Mouse (Mus musculus): ENCODE measurements around the gene Pdlim3.

Gene Pdlim3

DNA sequence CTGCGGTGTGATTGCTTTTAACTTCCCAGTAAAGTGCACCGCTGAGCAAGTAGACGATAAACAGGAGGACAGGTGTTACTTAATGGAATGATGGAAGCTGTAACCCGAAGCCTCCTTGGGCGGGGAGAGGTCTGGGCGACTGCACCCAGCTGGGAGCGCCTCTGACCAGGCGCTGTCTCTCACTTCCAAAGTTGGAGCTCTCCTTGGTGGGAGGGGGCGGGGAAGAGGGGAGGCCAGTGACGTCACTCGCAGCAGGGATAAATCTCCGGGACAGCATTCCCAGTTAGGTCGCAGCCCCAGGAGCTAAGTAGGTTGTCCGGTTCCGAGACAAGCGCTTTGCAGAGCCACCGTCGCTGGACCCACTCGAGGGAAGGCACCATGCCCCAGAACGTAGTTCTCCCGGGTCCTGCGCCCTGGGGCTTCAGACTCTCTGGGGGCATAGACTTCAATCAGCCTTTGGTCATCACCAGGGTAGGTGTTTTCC is at the start of gene Pdlim3:
TSS of gene Pdlim3 (plus strand) at position 260 of the 484 bp plus-strand sequence.
- WGBS, result 3% methylated on average over 22 of the region's 22 CpGs

DNA sequence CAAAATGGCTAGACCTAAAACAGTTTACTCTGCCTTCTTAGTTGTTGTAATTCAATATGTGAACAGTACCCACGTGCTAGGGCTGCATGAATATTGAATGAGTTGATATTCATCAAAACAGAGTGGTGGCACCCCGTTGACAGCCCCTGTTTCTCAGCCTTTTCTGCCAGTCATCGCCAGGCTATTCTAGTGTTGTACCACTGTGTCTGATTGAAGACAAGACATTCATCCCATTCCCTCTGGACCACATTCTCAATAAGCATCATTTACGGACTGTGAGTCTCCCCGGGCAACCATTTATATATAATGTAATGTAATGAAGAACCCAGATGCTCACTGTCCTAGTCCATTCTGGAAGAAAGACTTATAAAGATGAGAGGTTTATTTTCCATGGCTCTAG is 42.0 kb upstream of the Pdlim3 start:
- WGBS, result 79% methylated on average over 5 of the region's 5 CpGs

DNA sequence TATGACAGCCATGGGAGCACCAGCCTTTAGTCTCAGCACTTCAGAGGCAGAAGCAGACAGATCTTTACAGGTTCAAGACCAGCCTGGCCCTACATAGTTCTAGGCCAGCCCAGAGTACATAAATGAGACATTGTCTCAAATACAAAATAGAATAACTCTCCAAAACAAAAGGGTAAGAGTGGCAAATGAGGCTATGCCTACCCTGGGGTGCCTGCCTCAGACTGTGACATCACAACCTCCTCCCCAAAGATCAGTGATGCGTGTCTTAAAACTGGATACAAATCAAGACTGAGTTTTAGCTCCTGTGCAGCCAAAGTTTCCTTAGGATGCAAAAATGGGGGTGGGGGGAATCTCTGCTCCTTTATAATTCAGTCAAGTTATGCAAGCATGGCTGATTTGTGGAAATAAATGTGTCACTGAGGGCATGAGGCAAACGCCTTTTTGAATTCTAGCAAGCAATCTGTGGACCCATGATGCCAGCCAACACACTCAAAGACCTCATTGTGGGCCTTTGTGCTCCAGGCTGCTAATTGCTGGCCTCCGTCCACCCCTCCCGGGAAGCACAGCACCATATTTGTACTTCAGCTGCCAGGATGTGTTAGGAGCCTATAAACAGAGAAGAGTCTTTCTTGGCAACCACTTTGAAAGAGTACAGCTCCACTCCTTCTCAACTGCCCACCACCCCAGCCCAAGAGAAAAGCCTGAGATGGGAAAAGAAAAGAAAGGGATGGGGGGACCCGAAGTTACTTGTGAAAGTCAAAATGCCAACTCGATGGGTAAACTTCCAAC is 41.0 kb upstream of the Pdlim3 start:
- WGBS, result 30% methylated on average over 6 of the region's 6 CpGs

DNA sequence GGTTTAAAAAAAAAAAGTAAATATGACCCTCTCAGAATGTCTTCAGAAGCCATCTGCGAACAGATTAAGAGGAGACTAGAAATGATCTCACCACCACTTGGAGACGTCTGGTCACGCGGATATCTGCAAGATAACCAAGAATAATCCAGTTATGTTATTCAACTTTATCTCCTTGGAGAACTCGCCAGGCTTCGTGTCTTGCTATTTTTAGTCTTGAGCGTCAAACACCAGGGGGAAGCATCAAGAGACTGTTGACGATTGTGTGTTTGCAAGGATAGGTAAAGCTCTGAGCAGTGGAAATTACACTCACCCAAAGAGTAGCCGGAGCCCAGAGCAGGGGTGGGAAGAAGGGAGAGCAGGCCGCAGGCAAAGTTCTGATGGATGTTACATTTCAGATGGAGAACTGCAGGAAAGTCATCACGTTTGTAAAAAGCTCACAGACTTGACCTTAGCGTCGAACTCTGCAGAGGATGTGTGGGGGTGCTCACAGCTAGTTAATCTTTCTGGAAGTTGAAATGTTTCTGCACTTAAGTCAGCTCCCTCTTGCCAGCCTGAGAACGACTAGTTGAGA is 40.3 kb upstream of the Pdlim3 start:
- 34% methylated on average over 14 of the region's 14 CpGs for WGBS

DNA sequence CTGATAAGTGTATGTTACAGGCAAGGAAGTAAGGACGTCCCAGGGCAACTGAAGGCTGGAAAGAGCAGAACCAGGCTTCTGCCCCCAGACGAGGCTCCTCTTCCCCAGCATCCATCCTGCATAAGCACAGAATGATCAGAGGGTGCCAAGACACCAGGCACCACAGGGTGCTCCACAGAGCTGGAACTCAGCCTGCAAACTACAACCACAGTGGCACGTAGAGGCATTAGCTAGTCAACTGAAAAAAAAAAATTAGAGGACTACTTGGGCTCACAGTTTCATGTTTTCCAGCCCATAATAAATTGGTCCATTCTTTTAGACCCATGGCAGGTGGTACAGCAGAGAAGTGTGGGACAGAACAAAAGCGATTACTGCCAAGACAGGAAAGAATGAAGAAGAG is 39.4 kb upstream of the Pdlim3 start:
- WGBS, result 78% methylated on average over 4 of the region's 4 CpGs

DNA sequence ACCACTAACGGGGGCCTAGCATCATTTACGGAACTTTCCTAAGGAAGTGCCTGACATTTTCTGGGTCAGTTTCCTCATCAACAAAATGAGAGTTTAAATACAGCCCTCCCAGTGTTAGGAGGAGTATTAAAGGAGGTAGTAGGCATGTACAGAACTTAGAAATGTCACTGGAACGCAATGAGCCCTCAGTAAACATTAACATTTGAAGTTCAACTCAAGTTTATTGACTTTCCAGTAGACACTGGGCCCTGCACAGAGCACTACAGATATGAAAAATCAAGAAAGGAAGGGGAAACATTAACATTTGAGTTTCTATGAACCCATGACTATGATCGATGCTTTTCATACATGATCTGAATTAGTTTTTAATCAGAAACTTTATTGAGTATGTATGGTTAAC is 30.1 kb upstream of the Pdlim3 start:
- WGBS, result 95% methylated on average over 4 of the region's 4 CpGs

DNA sequence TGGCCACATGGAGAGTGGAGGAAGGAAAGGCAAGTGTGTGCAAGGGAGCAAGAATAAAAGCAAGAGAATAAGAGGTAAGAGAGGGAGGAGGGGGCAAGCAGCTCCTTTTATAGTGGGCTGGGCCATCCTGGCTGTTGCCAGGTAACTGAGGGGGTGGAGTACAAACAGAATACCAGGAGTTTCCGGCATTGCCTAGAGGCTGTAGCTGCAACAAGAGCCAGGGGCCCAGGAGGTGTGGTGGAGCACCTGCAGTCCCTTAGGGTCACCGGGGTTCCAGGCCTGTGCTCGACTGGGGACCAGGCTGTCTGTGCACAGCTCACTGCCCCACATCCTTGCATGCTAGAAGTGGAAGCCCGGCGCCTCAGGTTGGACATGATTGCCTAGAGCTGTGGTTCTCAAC is 27.5 kb upstream of the Pdlim3 start:
- 74% methylated on average over 5 of the region's 5 CpGs for whole genome bisulfite sequencing

DNA sequence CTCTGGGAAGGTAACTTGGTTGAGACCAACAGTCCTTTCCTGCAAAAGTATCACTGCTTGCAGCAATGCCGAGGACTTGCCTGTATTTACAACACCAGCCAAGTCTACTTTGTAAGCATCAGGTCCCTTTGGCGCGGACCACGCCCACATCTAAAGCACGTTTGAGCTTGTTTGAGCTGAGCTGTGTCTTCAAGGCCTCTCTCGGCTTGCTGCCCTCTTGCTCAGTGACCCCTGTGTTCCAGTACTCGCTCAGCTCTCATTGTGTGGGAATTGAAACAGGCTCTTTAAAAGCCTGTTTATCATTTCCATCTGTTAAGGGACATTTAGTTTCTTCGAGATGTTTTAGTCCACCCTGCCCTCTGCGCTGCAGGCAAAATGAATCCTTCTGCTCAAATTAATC is 26.9 kb upstream of the Pdlim3 start:
- WGBS, result 70% methylated on average over 9 of the region's 9 CpGs

DNA sequence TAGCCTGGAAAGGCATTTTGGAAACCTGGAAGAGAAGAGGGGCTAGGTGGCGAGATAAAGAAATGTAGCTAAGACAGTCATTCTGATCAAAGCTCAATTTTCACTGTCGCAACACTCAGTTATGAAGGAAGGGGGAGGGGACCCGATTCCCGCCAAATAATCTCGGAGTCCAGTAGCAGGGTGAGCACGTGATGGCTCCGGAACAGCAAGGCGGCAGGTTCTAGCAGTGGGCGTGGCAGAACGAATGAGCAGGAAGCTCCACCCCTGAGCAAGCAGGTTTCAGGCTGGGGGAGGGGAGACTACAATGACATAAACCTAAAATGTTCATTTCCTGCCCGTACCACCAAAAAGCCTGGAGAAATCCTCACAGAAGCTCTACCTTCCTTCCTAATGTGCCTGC is 13.7 kb upstream of the Pdlim3 start:
- 85% methylated on average over 11 of the region's 11 CpGs for WGBS

DNA sequence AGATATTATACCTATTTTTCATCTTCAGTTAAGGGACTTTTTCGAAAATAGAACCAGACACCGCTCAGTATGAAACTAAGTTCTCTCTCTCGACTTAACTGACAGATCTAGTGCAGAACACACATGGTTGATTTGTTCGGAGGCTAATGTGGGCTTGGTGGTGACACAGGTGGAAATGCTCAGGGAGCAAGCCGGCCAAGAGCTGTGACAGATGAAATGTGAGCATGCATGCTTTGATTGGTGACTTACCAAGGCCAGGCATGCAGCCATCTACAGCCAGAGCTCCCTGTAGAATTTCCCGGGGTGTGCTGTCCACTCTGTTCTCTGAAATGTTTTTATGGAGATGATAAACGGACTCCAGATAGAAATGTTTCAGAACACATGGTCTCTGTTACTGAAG is 13.2 kb upstream of the Pdlim3 start:
- WGBS, result 88% methylated on average over 7 of the region's 7 CpGs

DNA sequence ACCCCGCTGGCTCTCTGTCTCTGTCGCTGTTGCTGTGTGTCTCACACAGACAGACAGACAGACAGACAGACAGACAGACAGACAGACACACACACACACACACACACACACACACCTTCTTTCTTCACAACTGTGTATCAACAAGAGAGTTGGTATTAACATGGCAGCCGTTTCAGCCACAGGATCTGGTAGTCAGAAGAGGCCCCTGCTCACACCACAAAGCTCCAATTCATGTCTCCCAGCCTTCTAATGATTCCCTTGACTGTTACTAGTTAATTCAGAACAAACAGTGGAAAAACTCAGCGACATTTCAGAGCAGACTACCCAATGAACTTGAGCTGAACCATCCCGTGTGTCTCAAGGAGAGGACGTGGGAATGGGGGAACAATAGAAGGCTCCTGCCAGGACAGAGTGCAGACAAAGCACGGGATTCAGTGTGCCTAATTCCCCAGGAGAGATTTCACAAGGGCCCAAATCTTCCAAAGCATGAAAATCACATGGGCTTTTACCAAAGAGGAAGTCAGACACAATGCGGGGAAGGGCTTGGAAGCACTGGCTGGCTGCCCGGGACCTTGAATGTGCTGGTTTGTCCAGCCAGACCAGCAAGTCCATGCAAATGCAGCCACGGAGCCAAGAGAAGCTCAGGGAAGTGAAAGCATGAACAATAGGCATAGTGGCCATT is 10.2 kb upstream of the Pdlim3 start:
- WGBS, result 37% methylated on average over 10 of the region's 10 CpGs

DNA sequence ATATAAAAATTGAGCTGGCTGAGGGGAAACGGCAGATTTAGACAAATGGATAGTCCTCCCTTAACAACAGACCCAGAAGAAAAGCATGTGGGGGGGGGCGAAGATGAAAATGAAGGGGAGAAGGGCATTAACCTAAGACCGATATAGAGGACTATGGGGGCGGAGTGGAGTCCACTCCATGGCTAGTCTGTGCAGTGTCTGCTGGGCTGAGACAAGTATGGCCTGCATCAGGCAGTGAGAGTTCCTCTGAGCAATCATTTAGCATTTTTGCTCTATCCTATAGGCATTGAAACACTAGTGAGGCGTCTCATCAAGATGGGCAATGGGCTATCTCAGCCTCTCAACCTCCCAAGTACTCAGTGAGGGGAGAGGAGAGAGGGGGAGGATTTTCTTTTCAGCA is 8.9 kb upstream of the Pdlim3 start:
- WGBS, result 87% methylated on average over 5 of the region's 5 CpGs

DNA sequence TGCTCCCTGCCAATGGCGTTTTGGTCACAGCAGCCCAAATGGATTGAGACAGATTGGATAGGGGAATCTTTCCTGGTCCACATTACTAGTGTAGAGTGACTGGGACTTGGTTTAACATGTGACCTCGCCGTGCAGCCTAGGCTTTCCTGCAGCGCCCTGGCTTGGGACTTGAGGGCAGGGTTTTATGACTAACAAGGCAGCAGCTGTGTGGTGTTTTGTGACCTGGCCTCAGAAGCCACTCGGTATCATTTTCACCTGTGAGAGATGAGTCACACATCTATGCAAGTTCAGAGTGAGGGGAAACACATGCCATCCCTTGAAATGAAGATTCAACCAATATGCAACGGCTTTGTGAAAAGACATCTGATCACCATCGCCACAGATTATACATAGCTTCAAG is 7.6 kb upstream of the Pdlim3 start:
- over 99% methylated on average over 7 of the region's 7 CpGs for WGBS

DNA sequence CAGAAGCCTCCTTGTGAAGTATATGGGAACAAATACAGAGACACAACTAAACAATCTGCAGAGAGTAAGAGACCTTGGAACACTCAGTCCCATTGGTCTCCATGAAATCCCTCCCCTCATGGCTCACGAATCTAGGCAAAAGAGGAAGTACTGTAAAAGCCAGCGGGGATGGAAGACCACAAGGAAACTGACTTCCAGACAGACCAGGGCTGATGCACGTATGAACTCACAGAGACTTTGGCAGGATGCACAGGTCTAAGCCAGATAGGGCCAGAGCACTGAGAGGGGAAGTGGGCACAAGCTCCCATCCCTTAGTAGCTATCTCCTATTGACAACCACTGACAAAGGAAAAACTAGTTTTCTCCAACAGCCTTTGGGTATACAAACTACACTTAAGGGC is 4.8 kb upstream of the Pdlim3 start:
- WGBS, result 93% methylated on average over 3 of the region's 3 CpGs

DNA sequence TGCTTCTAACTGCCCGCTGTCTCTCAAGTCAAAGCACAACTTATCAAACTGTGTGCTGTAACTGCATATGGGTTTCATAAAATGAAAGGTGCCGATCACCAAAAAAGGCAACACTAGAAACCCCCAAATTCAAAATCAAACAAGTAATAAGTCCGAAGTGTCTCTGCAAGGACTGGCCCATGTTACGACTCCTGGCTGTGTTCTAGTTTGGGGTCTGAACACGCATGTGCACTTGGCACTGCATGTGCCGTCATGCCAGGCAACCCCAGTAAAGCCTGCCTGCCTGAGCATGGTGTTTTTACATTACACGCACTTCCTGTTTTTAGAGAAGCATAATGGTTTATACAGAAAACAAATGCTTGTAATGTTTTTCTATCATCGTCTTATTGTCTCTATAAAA is 3.5 kb upstream of the Pdlim3 start:
- 96% methylated on average over 8 of the region's 8 CpGs for WGBS

DNA sequence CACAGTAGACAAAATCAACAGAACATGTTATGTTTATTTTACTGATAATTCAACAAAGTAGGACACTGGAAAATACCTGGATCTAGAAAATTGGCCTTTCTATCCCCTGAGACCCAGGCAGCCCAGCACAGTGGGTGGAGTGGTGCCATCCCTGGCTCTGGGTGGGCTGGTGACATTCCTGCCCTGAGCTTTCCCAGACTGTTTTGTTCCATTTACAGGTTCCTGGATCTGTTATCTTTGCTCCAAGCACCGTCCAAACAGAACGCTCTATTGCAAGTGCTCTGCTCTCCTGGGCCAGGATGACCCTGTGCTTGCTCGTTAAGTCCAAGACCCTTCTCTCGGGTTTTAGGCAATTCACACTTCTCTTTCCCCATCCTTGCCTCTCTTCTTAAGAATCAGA is 1.5 kb upstream of the Pdlim3 start:
- 76% methylated on average over 4 of the region's 4 CpGs for WGBS

DNA sequence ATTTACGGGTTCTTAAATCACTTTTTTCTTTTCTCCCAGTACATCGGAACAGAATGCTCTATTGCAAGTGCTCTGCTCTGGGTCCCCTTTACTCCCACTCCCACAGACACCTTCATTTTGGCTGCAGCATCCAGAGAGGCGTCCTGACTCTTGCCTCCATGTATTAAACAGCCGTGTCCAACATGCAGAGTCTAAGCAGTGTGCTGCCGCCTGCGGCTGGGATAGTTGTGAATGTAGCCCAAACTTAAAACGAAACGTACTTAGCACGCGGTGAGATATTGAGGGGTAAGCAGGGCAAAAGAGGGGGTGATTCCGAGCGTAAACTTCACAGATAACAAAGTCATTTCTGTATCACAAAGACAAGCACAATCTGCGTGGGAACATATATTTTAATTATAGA is 709 bp upstream of the Pdlim3 start:
- 5% methylated on average over 13 of the region's 13 CpGs for WGBS

DNA sequence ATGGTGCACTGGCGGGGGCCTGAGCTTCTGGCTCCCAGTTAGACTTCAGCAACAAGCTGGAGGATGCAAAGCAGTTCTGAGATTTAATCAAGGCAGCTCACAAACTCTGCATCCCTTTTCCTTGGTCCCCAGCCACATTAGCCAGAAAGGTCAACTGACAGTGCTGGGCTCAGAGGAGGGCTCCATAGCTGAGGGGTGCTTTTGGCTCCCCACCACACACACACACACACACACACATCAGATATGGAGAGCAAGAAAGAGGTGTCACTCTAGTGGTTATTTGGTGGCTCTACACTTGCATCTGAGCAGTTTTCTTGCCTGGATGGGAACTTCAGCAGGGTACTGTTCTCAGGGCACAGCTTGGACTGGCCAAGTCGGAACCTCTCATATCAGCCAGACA is 514 bp downstream of the Pdlim3 start:
- WGBS, result 66% methylated on average over 2 of the region's 2 CpGs

DNA sequence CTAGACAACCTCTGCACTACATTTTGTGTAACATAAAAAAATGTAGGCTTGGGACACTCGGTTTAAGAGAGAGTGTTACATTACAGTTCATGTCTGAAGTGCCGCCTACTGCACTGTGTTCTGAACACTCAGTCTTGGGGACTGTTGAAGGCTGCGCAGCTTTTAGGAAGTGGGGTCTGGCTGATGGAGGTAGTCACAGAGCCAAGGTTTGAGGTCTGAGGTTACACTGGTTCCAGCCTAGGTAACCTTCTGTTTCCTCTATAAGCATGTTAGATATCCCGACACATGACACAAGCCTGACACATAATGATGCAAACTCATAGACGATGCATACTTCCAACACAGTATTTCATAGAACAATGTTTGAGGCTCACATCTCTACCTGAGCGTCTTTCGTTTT is 4.5 kb downstream of the Pdlim3 start:
- WGBS, result 95% methylated on average over 7 of the region's 7 CpGs

DNA sequence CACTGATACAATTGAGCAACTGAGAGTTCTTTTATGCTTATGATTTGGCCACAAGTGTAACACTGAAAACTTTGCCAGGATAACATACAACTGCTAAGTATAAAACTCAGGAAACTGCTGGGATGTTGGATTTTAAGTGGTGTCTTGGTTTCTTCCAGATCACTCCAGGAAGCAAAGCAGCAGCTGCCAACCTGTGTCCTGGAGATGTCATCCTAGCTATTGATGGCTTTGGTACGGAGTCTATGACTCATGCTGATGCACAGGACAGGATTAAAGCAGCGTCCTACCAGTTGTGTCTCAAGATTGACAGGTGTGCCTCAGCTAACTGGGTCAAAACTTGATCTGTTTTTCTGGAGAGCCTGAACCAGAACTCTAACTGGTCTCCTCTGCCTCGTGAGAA is 11.3 kb downstream of the Pdlim3 start:
- WGBS, result 81% methylated on average over 3 of the region's 3 CpGs

DNA sequence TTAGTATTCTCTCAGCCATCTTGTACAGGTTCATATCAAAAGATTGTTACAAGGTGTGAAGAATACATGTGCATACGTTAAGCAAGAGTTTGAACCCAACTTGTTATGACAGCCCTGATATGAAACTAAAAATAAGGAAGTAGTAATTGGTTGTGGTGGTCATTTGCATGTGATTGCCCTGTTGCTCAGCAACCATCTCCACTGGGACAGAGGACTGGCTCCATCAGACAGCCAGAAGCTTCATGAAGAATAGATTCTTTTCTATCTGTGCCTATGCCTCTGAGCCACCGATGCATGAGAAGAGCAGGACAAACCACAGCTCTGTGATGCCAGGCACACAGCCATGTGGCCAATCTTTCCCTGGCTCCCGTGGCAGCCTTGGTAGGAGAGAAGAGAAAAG is 14.5 kb downstream of the Pdlim3 start:
- 40% methylated on average over 3 of the region's 3 CpGs for WGBS

DNA sequence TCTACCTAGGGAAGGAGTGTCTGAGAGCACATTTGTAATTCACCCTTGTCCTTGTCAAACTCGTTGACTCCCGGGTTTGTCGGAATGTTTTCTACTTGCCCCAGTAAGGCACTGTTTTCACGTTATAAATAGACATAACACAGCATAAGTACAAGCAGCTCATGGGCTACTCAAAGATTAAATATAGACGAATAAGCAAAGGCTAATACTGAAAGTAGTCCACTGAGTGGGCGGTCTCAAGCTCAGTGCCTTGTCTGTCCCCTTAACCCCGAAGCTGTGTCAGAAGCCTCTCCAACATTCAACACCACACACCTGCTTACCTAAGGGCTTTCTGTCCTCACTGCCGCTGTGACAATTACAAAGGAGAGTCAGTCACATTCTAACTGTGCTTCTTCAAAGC is 16.4 kb downstream of the Pdlim3 start:
- WGBS, result 84% methylated on average over 8 of the region's 8 CpGs

DNA sequence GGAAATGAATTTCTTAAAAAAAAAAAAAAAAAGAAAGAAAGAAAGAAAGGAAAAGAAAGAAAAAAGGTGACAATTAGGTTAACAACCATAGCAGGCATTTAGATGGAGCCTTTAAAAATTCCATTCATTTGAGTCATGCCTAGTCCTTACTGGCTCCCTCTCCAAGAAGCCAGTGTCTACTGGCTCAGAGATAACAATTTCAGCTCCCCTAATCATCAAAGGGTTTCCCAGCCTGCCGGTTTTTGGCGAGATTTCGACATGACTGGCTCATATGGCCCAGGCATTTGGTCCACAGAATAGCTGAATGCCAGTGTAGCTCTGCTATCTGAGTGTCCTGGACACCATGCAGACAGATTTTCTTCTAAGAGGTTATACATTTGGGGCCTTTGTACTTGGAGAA is 18.4 kb downstream of the Pdlim3 start:
- WGBS, result 63% methylated on average over 3 of the region's 3 CpGs
